ENCODE assay signal across 10 mouse cellular contexts in the genomic region with DNA sequence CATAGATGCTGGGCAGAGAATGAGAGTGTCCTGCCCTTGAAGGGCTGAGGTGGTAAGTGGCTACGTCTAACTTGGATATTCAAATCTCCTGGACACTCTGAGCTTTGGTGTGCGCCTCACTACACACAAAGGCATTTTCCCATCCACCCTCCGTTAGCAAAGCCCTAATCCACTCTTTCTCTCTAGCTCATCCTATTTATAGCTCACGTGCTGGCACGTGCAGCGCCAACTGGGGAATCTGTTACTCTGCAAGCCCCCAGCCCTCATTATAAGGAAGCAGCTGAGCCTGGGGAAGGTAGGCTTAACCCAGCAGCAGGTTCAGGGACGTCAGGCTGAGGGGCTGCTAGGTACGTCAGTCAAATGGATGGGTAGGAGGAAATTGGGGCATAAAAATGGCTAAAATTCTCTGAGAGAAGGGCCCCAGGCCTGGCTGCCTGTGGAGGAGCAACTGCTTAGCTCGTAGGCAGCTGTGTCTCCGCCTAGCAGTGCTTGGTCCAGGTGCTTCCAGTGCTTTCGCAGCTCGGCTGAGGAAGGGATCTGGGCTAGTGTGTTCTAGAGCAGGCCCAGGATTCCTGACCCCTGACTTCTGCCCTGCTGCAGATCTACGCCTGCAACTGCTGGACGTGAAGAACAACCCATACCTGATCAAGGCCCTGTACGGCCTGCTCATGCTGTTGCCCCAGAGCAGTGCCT. TPM values are rescaled to one million over a fixed set of nuclear protein-coding genes. Genes with fewer than 3 reads are reported as not detected.
DNase-seq lines count a peak whose midpoint lies in the region; ATAC-seq and TF ChIP-seq lines count a peak whose summit lies in the region.
"Had no signal": no experiment of that assay in that cellular context is flagged by ENCODE, and none has a peak within 500 bp of the region (broad histone marks: within the 10 kb centered on the region; RNA-seq: fewer than 3 reads in every experiment).

No protein-coding gene starts in this region.

- peak overlapping the region; percentile 79 for H3K27ac ChIP-seq in heart, embryonic 11.5 days (ENCODE audit: low read depth, low read length)
- peak overlapping the region; percentile 74 for H3K27ac ChIP-seq in neural tube, embryonic 13.5 days (replicated peaks)
- H3K27ac ChIP-seq in intestine, embryonic 14.5 days (ENCODE audit: low read depth) = peak overlapping the region; percentile 88
- peak overlapping the region; percentile 45 for H3K27ac ChIP-seq in small intestine, adult 2 months (ENCODE audit: insufficient read depth, low read depth, low read length)
- H3K27ac ChIP-seq: liver, embryonic 14.5 days had no signal

- peak overlapping the region; percentile 31 for H3K9ac ChIP-seq in heart, embryonic 11.5 days (ENCODE audit: low read depth, low read length)
- H3K9ac ChIP-seq in neural tube, embryonic 13.5 days = peak overlapping the region; percentile 41
- peak overlapping the region; percentile 12; the same call in 1 of the 2 replicates for H3K9ac ChIP-seq in intestine, embryonic 14.5 days (ENCODE audit: low read length)
- H3K9ac ChIP-seq: liver, embryonic 14.5 days had no signal

- DNase-seq in heart, adult 9 months (ENCODE audit: low spot score in 2 of 2) = no peak
- no peak for DNase-seq in neural tube, embryonic 10.5 days (ENCODE audit: extremely low spot score, low spot score)
- no peak for DNase-seq in intestine, embryonic 14.5 days (ENCODE audit: low spot score)
- DNase-seq in c-Kit-positive CD71-positive TER-119-positive erythroid progenitor cells, embryonic 14.5 days (ENCODE audit: low spot score) = no peak
- DNase-seq: kidney, postnatal 14 days had no signal

- 63% methylated on average over 15 of the region's 15 CpGs for WGBS in heart, embryonic 11.5 days (ENCODE audit: insufficient replicate concordance)
- 76% methylated on average over 15 of the region's 15 CpGs for WGBS in neural tube, embryonic 13.5 days
- WGBS in intestine, embryonic 14.5 days = 73% methylated on average over 15 of the region's 15 CpGs
- 88% methylated on average over 15 of the region's 15 CpGs for WGBS in small intestine, adult 2 months

- TF ChIP-seq CTCF in small intestine, adult 2 months (IDR thresholded peaks at IDR 0.05; ENCODE audit: extremely low read depth, insufficient read length, insufficient replicate concordance, low read depth, low read length) = no peak

- peak overlapping the region; percentile 12 for H3K4me2 ChIP-seq in heart, embryonic 11.5 days
- H3K4me2 ChIP-seq in neural tube, embryonic 13.5 days = no peak overlapping the region
- no peak overlapping the region for H3K4me2 ChIP-seq in intestine, embryonic 14.5 days (ENCODE audit: low read length)

- no peaks in the 10 kb centered on the region for H3K36me3 ChIP-seq in heart, embryonic 11.5 days (ENCODE audit: control insufficient read depth, insufficient read depth, low read length)
- H3K36me3 ChIP-seq in neural tube, embryonic 13.5 days = peaks cover 48% of the 10 kb centered on the region
- H3K36me3 ChIP-seq in intestine, embryonic 14.5 days (ENCODE audit: control insufficient read depth, insufficient read depth, low read length) = peaks cover 22% of the 10 kb centered on the region; the same call in 1 of the 2 replicates
- H3K36me3 ChIP-seq in small intestine, adult 2 months (ENCODE audit: control insufficient read depth, insufficient read depth, low read length) = peaks cover 19% of the 10 kb centered on the region

- no peaks in the 10 kb centered on the region for H3K9me3 ChIP-seq in heart, embryonic 11.5 days (replicated peaks; ENCODE audit: control insufficient read depth, low read length)
- no peaks in the 10 kb centered on the region for H3K9me3 ChIP-seq in neural tube, embryonic 13.5 days
- H3K9me3 ChIP-seq in intestine, embryonic 14.5 days (ENCODE audit: control insufficient read depth, low read length) = no peaks in the 10 kb centered on the region

- ATAC-seq in heart, embryonic 11.5 days (replicated peaks; ENCODE audit: insufficient number of reproducible peaks, low FRiP score, low TSS enrichment) = no peak
- ATAC-seq in neural tube, embryonic 13.5 days (ENCODE audit: low read depth) = no peak
- no peak for ATAC-seq in intestine, embryonic 14.5 days (replicated peaks; ENCODE audit: low FRiP score, low TSS enrichment, low read depth)
- ATAC-seq in activated CD4-positive, CD25-positive, alpha-beta regulatory T cell, adult 4 months = no peak

- H3K4me3 ChIP-seq in heart, embryonic 11.5 days (ENCODE audit: low read depth, low read length) = no peak overlapping the region
- H3K4me3 ChIP-seq in neural tube, embryonic 13.5 days = no peak overlapping the region
- no peak overlapping the region for H3K4me3 ChIP-seq in intestine, embryonic 14.5 days (ENCODE audit: low read depth, low read length)
- no peak overlapping the region for H3K4me3 ChIP-seq in small intestine, adult 2 months (ENCODE audit: low read depth, low read length)

- H3K4me1 ChIP-seq in heart, embryonic 11.5 days (ENCODE audit: control insufficient read depth, insufficient read depth, low read length) = peaks cover 77% of the 10 kb centered on the region
- H3K4me1 ChIP-seq in neural tube, embryonic 13.5 days (replicated peaks) = peaks cover 60% of the 10 kb centered on the region
- H3K4me1 ChIP-seq in intestine, embryonic 14.5 days (replicated peaks; ENCODE audit: control insufficient read depth, insufficient read depth, low read length) = peaks cover 66% of the 10 kb centered on the region
- peaks cover 12% of the 10 kb centered on the region; the same call in 1 of the 2 replicates for H3K4me1 ChIP-seq in small intestine, adult 2 months (ENCODE audit: control insufficient read depth, insufficient read depth, insufficient read length, low read length)

- no peaks in the 10 kb centered on the region; the same call in 1 of the 2 replicates for H3K27me3 ChIP-seq in heart, embryonic 11.5 days (ENCODE audit: control insufficient read depth, insufficient read depth, low read length)
- H3K27me3 ChIP-seq in neural tube, embryonic 13.5 days = no peaks in the 10 kb centered on the region
- no peaks in the 10 kb centered on the region for H3K27me3 ChIP-seq in intestine, embryonic 14.5 days (replicated peaks; ENCODE audit: control insufficient read depth, insufficient read depth, low read length)
- no peaks in the 10 kb centered on the region for H3K27me3 ChIP-seq in small intestine, adult 2 months (ENCODE audit: control insufficient read depth, insufficient read depth, low read length)

- TF ChIP-seq POLR2A in small intestine, adult 2 months (IDR thresholded peaks at IDR 0.05; ENCODE audit: low read depth, low read length) = no peak

RNA-seq across cellular contexts. Expression of a gene that starts 6.3 kb away (rescaled TPM):
- polyA plus RNA-seq in heart, embryonic 11.5 days (2014; fragmentation: Nextera tagmentation; extraction: Ambion mirVana) = 9.2 and 9.5 TPM in 2 replicates
- 13.3 and 14.0 TPM in 2 replicates for polyA plus RNA-seq in neural tube, embryonic 13.5 days (2015; fragmentation: Nextera tagmentation; extraction: Ambion mirVana)
- polyA plus RNA-seq in intestine, embryonic 14.5 days (2014; fragmentation: Nextera tagmentation; extraction: Ambion mirVana) = 9.9 and 10.4 TPM in 2 replicates
- polyA plus RNA-seq in small intestine, adult 2 months (2012; rRNA removed) = 19.3 and 21.9 TPM in 2 replicates
- under 1 TPM in 1 of 2 experiments, not detected in 1; 0.21 TPM for polyA plus RNA-seq in activated CD4-positive, CD25-positive, alpha-beta regulatory T cell, adult 4 months (2017; shearing (Covaris generic))
